Mouse (Mus musculus): ENCODE results near the gene Hoxd12. TPM values are rescaled to one million over a fixed set of nuclear protein-coding genes. Genes with fewer than 3 reads are reported as not detected.

The Hoxd12 gene
- polyA plus RNA-seq, 1 experiment, result not detected

GRCm38 (mm10) chr2:74711721-74712621 lies 37.2 kb downstream of the Hoxd12 start, which contains the start of the genes Hoxd3 and Hoxd4:
TSS of gene Hoxd3 (plus strand) at chr2:74711927.
TSS of gene Hoxd4 (plus strand) at chr2:74711929.
- under 1% methylated on average over 65 of the region's 65 CpGs for WGBS
- Histone ChIP-seq H3K36me3 (ENCODE audit: control insufficient read depth, insufficient read depth, low read length) (no peaks in the 10 kb centered on the region), H3K27ac (ENCODE audit: insufficient read depth, low read depth, low read length) (peak within 1 kb of the TSS; percentile 99), H3K4me1 (ENCODE audit: control insufficient read depth, insufficient read depth, low read length) (peaks cover 8% of the 10 kb centered on the region; the same call in 1 of the 2 replicates), H3K4me3 (ENCODE audit: insufficient read depth, low read depth, low read length) (peak within 1 kb of the TSS; percentile 97), H3K27me3 (replicated peaks; ENCODE audit: control insufficient read depth, insufficient read depth, low read length) (no peaks in the 10 kb centered on the region)
- TF ChIP-seq POLR2A (IDR thresholded peaks at IDR 0.05; ENCODE audit: low read depth, low read length) (no peak), CTCF (conservative IDR thresholded peaks at IDR 0.05; ENCODE audit: insufficient read depth, insufficient read length, low read depth, low read length) (no peak)
- peak; percentile 85 for DNase-seq

- Histone ChIP-seq H3K27me3 (replicated peaks; ENCODE audit: control insufficient read depth, insufficient read depth, low read length) (no peaks in the 10 kb centered on the region), H3K36me3 (ENCODE audit: control insufficient read depth, insufficient read depth, low read length) (no peaks in the 10 kb centered on the region), H3K4me3 (ENCODE audit: insufficient read depth, low read depth, low read length) (peak overlapping the region; percentile 44), H3K4me1 (ENCODE audit: control insufficient read depth, insufficient read depth, low read length) (peaks cover 8% of the 10 kb centered on the region; the same call in 1 of the 2 replicates), H3K27ac (ENCODE audit: insufficient read depth, low read depth, low read length) (peak overlapping the region; percentile 79)
- 33% methylated on average over 19 of the region's 19 CpGs for WGBS
- DNase-seq, result no peak
- TF ChIP-seq POLR2A (IDR thresholded peaks at IDR 0.05; ENCODE audit: low read depth, low read length) (no peak), CTCF (conservative IDR thresholded peaks at IDR 0.05; ENCODE audit: insufficient read depth, insufficient read length, low read depth, low read length) (no peak)
Observed at GRCm38 (mm10) chr2:74713239-74714150, 38.7 kb downstream of the Hoxd12 start.

GRCm38 (mm10) chr2:74714156-74714789 lies 39.5 kb downstream of the Hoxd12 start:
- 18% methylated on average over 18 of the region's 18 CpGs for WGBS

GRCm38 (mm10) chr2:74714881-74715280 lies 40.1 kb downstream of the Hoxd12 start:
- Histone ChIP-seq H3K27ac (ENCODE audit: insufficient read depth, low read depth, low read length) (peak overlapping the region; percentile 79), H3K27me3 (replicated peaks; ENCODE audit: control insufficient read depth, insufficient read depth, low read length) (no peaks in the 10 kb centered on the region), H3K4me1 (ENCODE audit: control insufficient read depth, insufficient read depth, low read length) (peaks cover 8% of the 10 kb centered on the region; the same call in 1 of the 2 replicates), H3K36me3 (ENCODE audit: control insufficient read depth, insufficient read depth, low read length) (no peaks in the 10 kb centered on the region), H3K4me3 (ENCODE audit: insufficient read depth, low read depth, low read length) (peak overlapping the region; percentile 6)
- WGBS, result 20% methylated on average over 14 of the region's 14 CpGs
- peak; percentile 22 for TF ChIP-seq POLR2A (IDR thresholded peaks at IDR 0.05; ENCODE audit: low read depth, low read length)
- no peak for TF ChIP-seq CTCF (conservative IDR thresholded peaks at IDR 0.05; ENCODE audit: insufficient read depth, insufficient read length, low read depth, low read length)
- no peak for DNase-seq

More at GRCm38 (mm10) chr2:74714156-74714789, 39.5 kb downstream of the Hoxd12 start:
- H3K4me1 ChIP-seq (ENCODE audit: control insufficient read depth, insufficient read depth, low read length), result peaks cover 5% of the 10 kb centered on the region; the same call in 1 of the 2 replicates
- no peaks in the 10 kb centered on the region for H3K27me3 ChIP-seq (replicated peaks; ENCODE audit: control insufficient read depth, insufficient read depth, low read length)
- H3K4me3 ChIP-seq (ENCODE audit: insufficient read depth, low read depth, low read length), result peak overlapping the region; percentile 22
- DNase-seq, result no peak
- H3K27ac ChIP-seq (ENCODE audit: insufficient read depth, low read depth, low read length), result peak overlapping the region; percentile 79
- H3K36me3 ChIP-seq (ENCODE audit: control insufficient read depth, insufficient read depth, low read length), result no peaks in the 10 kb centered on the region
- TF ChIP-seq POLR2A (IDR thresholded peaks at IDR 0.05; ENCODE audit: low read depth, low read length), result no peak
- no peak for TF ChIP-seq CTCF (conservative IDR thresholded peaks at IDR 0.05; ENCODE audit: insufficient read depth, insufficient read length, low read depth, low read length)

GRCm38 (mm10) chr2:74715504-74716241 lies 40.9 kb downstream of the Hoxd12 start:
- WGBS, result 4% methylated on average over 26 of the region's 26 CpGs
- H3K27ac ChIP-seq (ENCODE audit: insufficient read depth, low read depth, low read length), result no peak overlapping the region; the same call in 1 of the 2 replicates
- H3K4me1 ChIP-seq (ENCODE audit: control insufficient read depth, insufficient read depth, low read length), result peaks cover 8% of the 10 kb centered on the region; the same call in 1 of the 2 replicates
- TF ChIP-seq POLR2A (IDR thresholded peaks at IDR 0.05; ENCODE audit: low read depth, low read length) (no peak), CTCF (conservative IDR thresholded peaks at IDR 0.05; ENCODE audit: insufficient read depth, insufficient read length, low read depth, low read length) (peak; percentile 92)
- H3K27me3 ChIP-seq (replicated peaks; ENCODE audit: control insufficient read depth, insufficient read depth, low read length), result no peaks in the 10 kb centered on the region
- DNase-seq, result peak; percentile 94
- no peaks in the 10 kb centered on the region for H3K36me3 ChIP-seq (ENCODE audit: control insufficient read depth, insufficient read depth, low read length)
- H3K4me3 ChIP-seq (ENCODE audit: insufficient read depth, low read depth, low read length), result peak overlapping the region; percentile 12; the same call in 1 of the 2 replicates

- H3K27ac ChIP-seq (ENCODE audit: insufficient read depth, low read depth, low read length), result no peak overlapping the region
- H3K4me3 ChIP-seq (ENCODE audit: insufficient read depth, low read depth, low read length), result no peak overlapping the region
- TF ChIP-seq POLR2A (IDR thresholded peaks at IDR 0.05; ENCODE audit: low read depth, low read length) (no peak), CTCF (conservative IDR thresholded peaks at IDR 0.05; ENCODE audit: insufficient read depth, insufficient read length, low read depth, low read length) (no peak)
- WGBS, result 56% methylated on average over 2 of the region's 2 CpGs
- no peak for DNase-seq
- peaks cover 21% of the 10 kb centered on the region; the same call in 1 of the 2 replicates for H3K4me1 ChIP-seq (ENCODE audit: control insufficient read depth, insufficient read depth, low read length)
- H3K36me3 ChIP-seq (ENCODE audit: control insufficient read depth, insufficient read depth, low read length), result no peaks in the 10 kb centered on the region
- no peaks in the 10 kb centered on the region for H3K27me3 ChIP-seq (replicated peaks; ENCODE audit: control insufficient read depth, insufficient read depth, low read length)
Observed at GRCm38 (mm10) chr2:74720384-74720783, 45.6 kb downstream of the Hoxd12 start.
